Mouse (Mus musculus) lung, embryonic 16.5 days (tissue): ENCODE results near the gene Rab6a. TPM values are rescaled to one million over a fixed set of nuclear protein-coding genes. Genes with fewer than 3 reads are reported as not detected.

Source experiments
- ATAC-seq: fragments of 200-750 bp; cut with Nextera tagmentation; 2 replicates; pipeline ENCODE4 v1.8.0; 2017; ENCODE audit warnings: low read depth, mild to moderate bottlenecking, moderate library complexity
- H3K27ac ChIP-seq: fragments of 300-500 bp; sonication (generic); 2 replicates; pipeline ENCODE4 v1.5.1; 2014; ENCODE audit warnings: mild to moderate bottlenecking, control low read depth, low read length
- H3K27me3 ChIP-seq: fragments of 300-500 bp; sonication (generic); 2 replicates; pipeline ENCODE4 v1.6.1; 2014; ENCODE audit warnings: low read depth, low read length, mixed read lengths; ENCODE audit not compliant: control insufficient read depth, insufficient read depth
- H3K36me3 ChIP-seq: fragments of 300-500 bp; sonication (generic); 2 replicates; pipeline ENCODE4 v1.6.1; 2014; ENCODE audit warnings: low read length; ENCODE audit not compliant: control insufficient read depth, insufficient read depth
- H3K4me1 ChIP-seq: fragments of 300-500 bp; sonication (generic); replicated peaks from 2 replicates; pipeline ENCODE4 v1.6.1; 2014; ENCODE audit warnings: low read length, mixed read lengths; ENCODE audit not compliant: control insufficient read depth, insufficient read depth
- H3K4me2 ChIP-seq: fragments of 300-500 bp; sonication (generic); 2 replicates; pipeline ENCODE4 v1.6.1; 2014; ENCODE audit warnings: low read depth, low read length, control low read depth
- H3K4me3 ChIP-seq: fragments of 300-500 bp; sonication (generic); 2 replicates; pipeline ENCODE4 v1.5.1; 2014; ENCODE audit warnings: mild to moderate bottlenecking, low read length, control low read depth
- H3K9ac ChIP-seq: fragments of 300-500 bp; sonication (generic); 2 replicates; pipeline ENCODE4 v1.6.1; 2014; ENCODE audit warnings: low read length, control low read depth
- H3K9me3 ChIP-seq: fragments of 300-500 bp; sonication (generic); 2 replicates; pipeline ENCODE4 v1.6.1; 2016; ENCODE audit warnings: low read length; ENCODE audit not compliant: control insufficient read depth
- WGBS: fragments of 180-500 bp; shearing (Covaris S2); extraction: QIAGEN DNeasy Blood & Tissue Kit; methylation state at CpG from one replicate; pipeline ENCODE4 v1.1.7; 2014; 5-methylcytosine and 5-hydroxymethylcytosine counted together
- polyA plus RNA-seq: library from polyadenylated mRNA; unstranded; fragments of >200 nt; fragmentation: Nextera tagmentation; extraction: Ambion mirVana; gene quantifications from 2 replicates; pipeline ENCODE4 v1.2.1, GENCODE M21; 2015

Gene Rab6a
- polyA plus RNA-seq, 1 experiment from 2014 or later: 74.6 TPM

- 68% methylated on average over 11 of the region's 11 CpGs for WGBS
- ATAC-seq: no peak
- no peak overlapping the region for H3K27ac ChIP-seq
Measured at GRCm38 (mm10) chr7:100663729-100664304, 56.6 kb downstream of the Rab6a start.

GRCm38 (mm10) chr7:100670646-100671045, 63.4 kb downstream of the Rab6a start:
- Histone ChIP-seq H3K4me2 (no peak overlapping the region), H3K9ac (no peak overlapping the region), H3K4me1 (no peaks in the 10 kb centered on the region), H3K9me3 (no peaks in the 10 kb centered on the region), H3K27me3 (no peaks in the 10 kb centered on the region), H3K27ac (no peak overlapping the region), H3K4me3 (no peak overlapping the region), H3K36me3 (no peaks in the 10 kb centered on the region)
- WGBS: 86% methylated on average over 5 of the region's 5 CpGs
- ATAC-seq: no peak

More at GRCm38 (mm10) chr7:100663729-100664304, 56.6 kb downstream of the Rab6a start:
- H3K4me2 ChIP-seq: peak overlapping the region; percentile 18; the same call in 1 of the 2 replicates
- H3K9me3 ChIP-seq: no peaks in the 10 kb centered on the region
- no peaks in the 10 kb centered on the region for H3K27me3 ChIP-seq
- no peaks in the 10 kb centered on the region for H3K36me3 ChIP-seq
- peaks cover 4% of the 10 kb centered on the region; the same call in 1 of the 2 replicates for H3K4me1 ChIP-seq
- H3K9ac ChIP-seq: no peak overlapping the region
- H3K4me3 ChIP-seq: no peak overlapping the region

GRCm38 (mm10) chr7:100673452-100673851, 66.2 kb downstream of the Rab6a start:
- Histone ChIP-seq H3K9me3 (no peaks in the 10 kb centered on the region), H3K9ac (no peak overlapping the region), H3K4me3 (no peak overlapping the region), H3K4me2 (no peak overlapping the region), H3K4me1 (no peaks in the 10 kb centered on the region), H3K27ac (no peak overlapping the region), H3K27me3 (no peaks in the 10 kb centered on the region), H3K36me3 (no peaks in the 10 kb centered on the region)
- no peak for ATAC-seq
- WGBS: 69% methylated on average over 7 of the region's 7 CpGs

- H3K4me1 ChIP-seq: no peaks in the 10 kb centered on the region
- 86% methylated on average over 2 of the region's 2 CpGs for WGBS
- ATAC-seq: no peak
Measured at GRCm38 (mm10) chr7:100674941-100675340, 67.7 kb downstream of the Rab6a start.

GRCm38 (mm10) chr7:100678052-100678451, 70.8 kb downstream of the Rab6a start:
- Histone ChIP-seq H3K27ac (peak overlapping the region; percentile 80), H3K36me3 (no peaks in the 10 kb centered on the region), H3K9ac (no peak overlapping the region), H3K4me3 (no peak overlapping the region), H3K9me3 (no peaks in the 10 kb centered on the region), H3K27me3 (no peaks in the 10 kb centered on the region), H3K4me2 (no peak overlapping the region), H3K4me1 (no peaks in the 10 kb centered on the region)
- ATAC-seq: no peak
- 68% methylated on average over 5 of the region's 5 CpGs for WGBS

More at GRCm38 (mm10) chr7:100674941-100675340, 67.7 kb downstream of the Rab6a start:
- no peak overlapping the region for H3K4me3 ChIP-seq
- no peak overlapping the region for H3K4me2 ChIP-seq
- no peaks in the 10 kb centered on the region for H3K9me3 ChIP-seq
- no peaks in the 10 kb centered on the region for H3K36me3 ChIP-seq
- no peak overlapping the region for H3K9ac ChIP-seq
- no peaks in the 10 kb centered on the region for H3K27me3 ChIP-seq
- H3K27ac ChIP-seq: no peak overlapping the region

GRCm38 (mm10) chr7:100678948-100679880, 72.0 kb downstream of the Rab6a start:
- no peaks in the 10 kb centered on the region for H3K36me3 ChIP-seq
- peak; percentile 78 for ATAC-seq
- H3K4me3 ChIP-seq: 0 out of 2 replicates have a peak overlapping the region, but pooled peaks have one; percentile 13
- H3K4me1 ChIP-seq: no peaks in the 10 kb centered on the region
- no peaks in the 10 kb centered on the region for H3K27me3 ChIP-seq
- H3K4me2 ChIP-seq: peak overlapping the region; percentile 17; the same call in 1 of the 2 replicates
- no peak overlapping the region for H3K9ac ChIP-seq
- H3K27ac ChIP-seq: peak overlapping the region; percentile 80
- 42% methylated on average over 15 of the region's 15 CpGs for WGBS
- H3K9me3 ChIP-seq: no peaks in the 10 kb centered on the region

GRCm38 (mm10) chr7:100681132-100681531, 73.9 kb downstream of the Rab6a start:
- H3K27ac ChIP-seq: no peak overlapping the region
- no peak for ATAC-seq
- no peak overlapping the region for H3K4me2 ChIP-seq
- H3K36me3 ChIP-seq: no peaks in the 10 kb centered on the region
- no peak overlapping the region for H3K9ac ChIP-seq
- no peaks in the 10 kb centered on the region for H3K4me1 ChIP-seq
- WGBS: 39% methylated on average over 5 of the region's 5 CpGs
- no peaks in the 10 kb centered on the region for H3K27me3 ChIP-seq
- H3K4me3 ChIP-seq: no peak overlapping the region
- no peaks in the 10 kb centered on the region for H3K9me3 ChIP-seq

- no peak overlapping the region for H3K4me3 ChIP-seq
- H3K9me3 ChIP-seq: no peaks in the 10 kb centered on the region
- H3K4me2 ChIP-seq: no peak overlapping the region
- H3K27ac ChIP-seq: no peak overlapping the region
- H3K27me3 ChIP-seq: no peaks in the 10 kb centered on the region
- no peak overlapping the region for H3K9ac ChIP-seq
- H3K36me3 ChIP-seq: no peaks in the 10 kb centered on the region
- no peaks in the 10 kb centered on the region for H3K4me1 ChIP-seq
- WGBS: 76% methylated on average over 1 of the region's 1 CpGs
- no peak for ATAC-seq
Measured at GRCm38 (mm10) chr7:100683241-100683640, 76.0 kb downstream of the Rab6a start.

- H3K4me2 ChIP-seq: no peak overlapping the region
- no peaks in the 10 kb centered on the region for H3K36me3 ChIP-seq
- no peak overlapping the region for H3K4me3 ChIP-seq
- no peaks in the 10 kb centered on the region for H3K4me1 ChIP-seq
- H3K9ac ChIP-seq: no peak overlapping the region
- 60% methylated on average over 5 of the region's 5 CpGs for WGBS
- H3K9me3 ChIP-seq: no peaks in the 10 kb centered on the region
- H3K27ac ChIP-seq: no peak overlapping the region
- no peaks in the 10 kb centered on the region for H3K27me3 ChIP-seq
- ATAC-seq: no peak
Measured at GRCm38 (mm10) chr7:100684081-100684480, 76.9 kb downstream of the Rab6a start.
